Mouse (Mus musculus) embryonic facial prominence, embryonic 10.5 days (tissue): ENCODE measurements around the gene Nlrp4b. TPM values are rescaled to one million over a fixed set of nuclear protein-coding genes. Genes with fewer than 3 reads are reported as not detected.
"Not testable (repeated sequence)": the region's sequence is repeated elsewhere in the genome, so short reads cannot be mapped to it uniquely, and the experiment has no call there.

Experiments used
- DNase-seq: peaks from one replicate; pipeline ENCODE4 v3.0.0-alpha.2; 2017; ENCODE audit warnings: low spot score
- H3K27ac ChIP-seq: fragments of 300-500 bp; sonication (generic); replicated peaks from 2 replicates; pipeline ENCODE4 v1.5.1; 2016; ENCODE audit warnings: mild to moderate bottlenecking
- H3K27me3 ChIP-seq: fragments of 300-500 bp; sonication (generic); replicated peaks from 2 replicates; pipeline ENCODE4 v1.6.1; 2016; ENCODE audit warnings: low read depth, mild to moderate bottlenecking; ENCODE audit not compliant: poor library complexity, severe bottlenecking
- H3K36me3 ChIP-seq: fragments of 300-500 bp; sonication (generic); replicated peaks from 2 replicates; pipeline ENCODE4 v1.6.1; 2016; ENCODE audit warnings: mild to moderate bottlenecking, moderate library complexity
- H3K4me1 ChIP-seq: fragments of 300-500 bp; sonication (generic); 2 replicates; pipeline ENCODE4 v1.6.1; 2016
- H3K4me3 ChIP-seq: fragments of 300-500 bp; sonication (generic); 2 replicates; pipeline ENCODE4 v1.5.1; 2016; ENCODE audit warnings: mild to moderate bottlenecking, moderate library complexity
- H3K9me3 ChIP-seq: fragments of 300-500 bp; sonication (generic); 2 replicates; pipeline ENCODE4 v1.6.1; 2016; ENCODE audit warnings: mild to moderate bottlenecking
- WGBS: fragments of 180-500 bp; shearing (Covaris S2); methylation state at CpG from one replicate; pipeline ENCODE4 v1.1.7; 2016; 5-methylcytosine and 5-hydroxymethylcytosine counted together
- polyA plus RNA-seq: library from polyadenylated mRNA; unstranded; fragments of >200 nt; fragmentation: Nextera tagmentation; extraction: Ambion mirVana; gene quantifications from 2 replicates; pipeline ENCODE4 v1.2.1, GENCODE M21; 2016

The Nlrp4b gene
- not detected in 2 replicates for polyA plus RNA-seq

GRCm38 (mm10) chr7:10687489-10687888 is at the start of gene Nlrp4b:
Gene Nlrp4b, plus strand, starts transcription at chr7:10687789.
- DNase-seq = no peak
- WGBS = 94% methylated on average over 1 of the region's 1 CpGs
- H3K4me3 ChIP-seq = no peak within 1 kb of the TSS
- H3K36me3 ChIP-seq = no peaks in the 10 kb centered on the region
- no peaks in the 10 kb centered on the region for H3K27me3 ChIP-seq
- peaks cover 48% of the 10 kb centered on the region for H3K9me3 ChIP-seq
- H3K4me1 ChIP-seq = no peaks in the 10 kb centered on the region
- no peak within 1 kb of the TSS for H3K27ac ChIP-seq

GRCm38 (mm10) chr7:10754264-10754663 is 66.7 kb downstream of the Nlrp4b start, which contains the start of gene Vmn1r71:
Gene Vmn1r71, minus strand, starts transcription at chr7:10754364.
- H3K36me3 ChIP-seq = no peaks in the 10 kb centered on the region
- no peak within 1 kb of the TSS for H3K27ac ChIP-seq
- no peak within 1 kb of the TSS for H3K4me3 ChIP-seq
- H3K9me3 ChIP-seq = peaks cover 36% of the 10 kb centered on the region
- H3K27me3 ChIP-seq = no peaks in the 10 kb centered on the region
- no peak for DNase-seq
- H3K4me1 ChIP-seq = no peaks in the 10 kb centered on the region

DNA sequence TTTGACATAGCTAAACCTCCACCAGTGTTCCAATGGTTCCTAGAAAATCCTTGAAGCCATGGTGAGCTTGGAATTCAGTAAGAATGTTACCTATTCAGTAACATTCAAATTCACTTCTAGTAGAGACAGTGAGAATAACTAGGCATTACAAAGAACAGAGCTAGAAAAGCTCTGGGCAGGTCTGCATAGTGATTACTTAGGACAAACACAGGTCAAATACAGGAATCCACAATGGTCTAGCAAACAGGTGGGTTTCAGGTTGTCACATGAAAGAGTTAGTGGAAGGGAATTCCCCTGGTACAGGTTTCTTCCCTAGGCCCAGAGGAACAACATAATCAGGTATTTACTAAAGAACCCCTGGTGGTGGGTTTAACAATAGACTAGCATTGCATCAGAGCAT is 70.0 kb downstream of the Nlrp4b start:
- not testable (repeated sequence) for H3K4me1 ChIP-seq, H3K36me3 ChIP-seq, H3K27me3 ChIP-seq, H3K27ac ChIP-seq, DNase-seq, H3K4me3 ChIP-seq
- peaks cover 43% of the 10 kb centered on the region for H3K9me3 ChIP-seq

Other genes starting within 250 kb of the Nlrp4b start
- not detected in 2 replicates for gene Vmn1r67, start 244.5 kb upstream of the Nlrp4b start, polyA plus RNA-seq
- gene Zik1, start 192.4 kb upstream of the Nlrp4b start, polyA plus RNA-seq = 37.1 and 37.2 TPM in 2 replicates
- gene Vmn1r68, start 129.3 kb upstream of the Nlrp4b start, polyA plus RNA-seq = not detected in 2 replicates
- gene Vmn1r69, start 74.1 kb upstream of the Nlrp4b start, polyA plus RNA-seq = not detected in 2 replicates
- not detected in 2 replicates for gene Vmn1r70, start 56.3 kb upstream of the Nlrp4b start, polyA plus RNA-seq
- not detected in 2 replicates for gene Vmn1r71, start 66.6 kb downstream of the Nlrp4b start, polyA plus RNA-seq
- not detected in 2 replicates for gene Zscan4b, start 217.3 kb downstream of the Nlrp4b start, polyA plus RNA-seq